Mouse (Mus musculus) adrenal gland, postnatal 10 days (tissue): ENCODE measurements at regions not wholly inside any gene's neighbourhood (a gene's known extent, or its start where the extent isn't known, plus 50 kb on each side); places are given as distances from the start of the nearest gene placed in this dataset.

Source experiments
- DNase-seq: peaks from one replicate; pipeline ENCODE4 v3.0.0; 2021; ENCODE audit warnings: mixed read lengths

GRCm38 (mm10) chr15:40388806-40389205 lies 254.6 kb downstream of the 9330182O14Rik start:
- DNase-seq: no peak

GRCm38 (mm10) chr15:40435156-40435555 lies 301.0 kb downstream of the 9330182O14Rik start:
- no peak for DNase-seq

- DNase-seq: no peak
These were observed 302.5 kb downstream of the 9330182O14Rik start for GRCm38 (mm10) chr15:40436688-40437087.

- DNase-seq: no peak
These were observed 305.7 kb downstream of the 9330182O14Rik start for GRCm38 (mm10) chr15:40439827-40440226.

GRCm38 (mm10) chr15:40448623-40449022 lies 314.5 kb downstream of the 9330182O14Rik start:
- DNase-seq: no peak

GRCm38 (mm10) chr15:40453235-40453634 lies 319.1 kb downstream of the 9330182O14Rik start:
- DNase-seq: no peak

GRCm38 (mm10) chr15:40475659-40476355 lies 341.6 kb downstream of the 9330182O14Rik start:
- peak; percentile 3 for DNase-seq

- DNase-seq: no peak
These were observed 346.2 kb downstream of the 9330182O14Rik start for GRCm38 (mm10) chr15:40480386-40480785.

GRCm38 (mm10) chr15:40481239-40481638 lies 347.1 kb downstream of the 9330182O14Rik start:
- DNase-seq: no peak

GRCm38 (mm10) chr15:40485997-40486396 lies 351.8 kb downstream of the 9330182O14Rik start:
- peak; percentile 8 for DNase-seq

GRCm38 (mm10) chr15:40501180-40502125 lies 367.3 kb downstream of the 9330182O14Rik start:
- DNase-seq: no peak

GRCm38 (mm10) chr15:40510826-40511225 lies 376.7 kb downstream of the 9330182O14Rik start:
- peak; percentile 58 for DNase-seq

GRCm38 (mm10) chr15:40524350-40524749 lies 390.2 kb downstream of the 9330182O14Rik start:
- no peak for DNase-seq

- DNase-seq: no peak
These were observed 399.3 kb downstream of the 9330182O14Rik start for GRCm38 (mm10) chr15:40533451-40533873.

GRCm38 (mm10) chr15:40561661-40562060 lies 427.5 kb downstream of the 9330182O14Rik start:
- no peak for DNase-seq

- DNase-seq: no peak
These were observed 431.6 kb downstream of the 9330182O14Rik start for GRCm38 (mm10) chr15:40565716-40566115.

GRCm38 (mm10) chr15:40566481-40566880 lies 432.3 kb downstream of the 9330182O14Rik start:
- no peak for DNase-seq

GRCm38 (mm10) chr15:40568701-40569100 lies 434.5 kb downstream of the 9330182O14Rik start:
- no peak for DNase-seq
